Mouse (Mus musculus): ENCODE results near the gene Rap1gap2.

- no peak for TF ChIP-seq GATA1 (IDR thresholded peaks at IDR 0.05; ENCODE audit: borderline replicate concordance, low read length)
- no peak for TF ChIP-seq FLI1 (IDR thresholded peaks at IDR 0.05; ENCODE audit: low read length)
Measured at GRCm38 (mm10) chr11:74422019-74422418, 188.7 kb downstream of the Rap1gap2 start.
